Mouse (Mus musculus) cerebellum, adult 11-12 months (tissue): Measurements from ENCODE around the gene Atp2a2.
"Not testable (repeated sequence)": the region's sequence is repeated elsewhere in the genome, so short reads cannot be mapped to it uniquely, and the experiment has no call there.

ENCODE experiments used
- DNase-seq: peaks from one replicate; pipeline ENCODE4 v3.0.0; 2022

The Atp2a2 gene

DNA sequence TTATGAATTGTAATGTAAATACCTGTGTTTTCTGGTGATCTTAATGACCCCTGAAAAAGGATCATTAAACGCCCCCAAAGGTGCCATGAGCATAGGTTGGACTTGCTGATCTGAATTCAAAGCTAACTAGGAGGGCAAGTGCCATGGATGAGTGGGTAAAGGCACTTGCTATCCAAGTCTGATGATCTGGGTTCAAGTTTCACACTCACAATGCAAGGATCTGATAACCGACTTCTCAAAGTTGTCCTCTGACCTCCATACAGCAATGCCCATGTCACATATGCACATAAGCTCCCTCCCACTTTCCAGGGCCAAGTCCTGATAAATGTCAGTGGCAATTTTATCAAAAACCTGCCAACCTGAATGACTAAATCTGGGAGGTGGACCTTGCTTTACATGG, 9.0 kb downstream of the Atp2a2 start:
- DNase-seq: no peak

DNA sequence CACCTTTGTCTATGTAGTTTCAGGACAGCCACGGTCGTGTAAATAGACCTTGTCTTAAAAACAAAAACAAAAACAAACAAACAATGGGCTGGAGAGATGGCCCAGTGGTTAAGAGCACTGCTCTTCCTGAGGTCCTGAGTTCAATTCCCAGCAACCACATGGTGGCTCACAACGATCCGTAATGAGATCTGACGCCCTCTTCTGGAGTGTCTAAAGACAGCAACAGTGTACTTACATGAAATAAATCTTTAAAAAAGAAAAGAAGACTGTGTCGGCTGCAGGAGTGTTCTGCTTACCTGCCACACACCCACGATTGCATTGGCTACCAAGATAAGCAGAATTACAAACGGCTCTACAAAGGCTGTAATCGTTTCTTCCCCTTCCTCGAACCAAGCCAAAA, 10.6 kb downstream of the Atp2a2 start:
- no peak for DNase-seq

DNA sequence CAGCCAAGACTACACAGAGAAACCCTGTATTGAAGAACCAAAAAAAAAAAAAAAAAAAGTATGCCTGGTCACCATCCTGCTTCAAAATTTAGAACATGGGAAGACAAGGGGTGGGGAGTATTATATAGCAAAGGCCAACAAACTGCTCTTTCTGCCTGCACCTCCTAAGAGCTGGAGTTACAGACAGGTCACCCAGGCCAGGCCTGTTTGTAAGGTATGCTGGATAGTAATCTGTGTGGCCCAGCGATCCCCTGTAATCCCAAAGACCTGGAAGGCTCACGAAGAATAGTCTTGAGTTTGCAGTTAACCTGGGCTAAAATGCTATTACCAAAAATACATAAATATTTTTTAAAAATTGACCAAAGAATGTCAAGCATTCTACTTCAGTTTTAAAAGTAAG, 11.9 kb downstream of the Atp2a2 start:
- DNase-seq: no peak

DNA sequence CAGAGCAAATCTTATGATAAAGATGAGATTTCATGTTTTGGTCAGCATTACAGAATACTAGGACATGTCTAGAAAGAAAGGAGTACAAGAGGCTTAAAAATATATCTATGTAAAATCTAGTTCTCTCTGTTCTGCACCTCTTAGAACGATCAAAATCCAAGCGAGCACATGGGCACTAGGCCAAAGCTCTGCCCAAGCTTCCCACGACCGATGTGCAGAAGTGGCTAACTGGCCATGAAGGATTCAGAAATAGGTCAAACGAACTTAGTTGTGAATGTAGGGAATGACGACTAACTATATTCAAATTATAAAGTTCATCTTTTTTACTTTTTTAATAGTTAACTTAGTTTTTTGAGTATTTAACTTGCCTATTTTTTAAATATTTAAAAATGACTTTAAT, 14.2 kb downstream of the Atp2a2 start:
- no peak for DNase-seq

DNA sequence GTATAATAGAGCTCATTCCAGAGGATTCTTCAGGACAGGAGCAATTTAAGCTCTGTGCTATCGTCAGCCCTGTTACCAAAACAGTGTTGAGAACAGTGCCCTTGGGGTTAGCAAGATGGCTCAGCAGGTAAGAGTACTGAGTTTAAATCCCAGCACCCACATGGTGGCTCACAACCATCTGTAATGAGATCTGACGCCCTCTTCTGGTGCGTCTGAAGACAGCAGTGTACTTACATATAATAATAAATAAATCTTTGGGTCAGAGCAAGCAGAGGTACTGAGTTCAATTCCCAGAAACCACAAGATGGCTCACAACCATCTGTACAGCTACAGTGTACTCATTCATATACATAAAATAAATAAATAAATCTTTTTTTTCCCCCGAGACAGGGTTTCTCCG, 15.8 kb downstream of the Atp2a2 start:
- DNase-seq: not testable (repeated sequence)

DNA sequence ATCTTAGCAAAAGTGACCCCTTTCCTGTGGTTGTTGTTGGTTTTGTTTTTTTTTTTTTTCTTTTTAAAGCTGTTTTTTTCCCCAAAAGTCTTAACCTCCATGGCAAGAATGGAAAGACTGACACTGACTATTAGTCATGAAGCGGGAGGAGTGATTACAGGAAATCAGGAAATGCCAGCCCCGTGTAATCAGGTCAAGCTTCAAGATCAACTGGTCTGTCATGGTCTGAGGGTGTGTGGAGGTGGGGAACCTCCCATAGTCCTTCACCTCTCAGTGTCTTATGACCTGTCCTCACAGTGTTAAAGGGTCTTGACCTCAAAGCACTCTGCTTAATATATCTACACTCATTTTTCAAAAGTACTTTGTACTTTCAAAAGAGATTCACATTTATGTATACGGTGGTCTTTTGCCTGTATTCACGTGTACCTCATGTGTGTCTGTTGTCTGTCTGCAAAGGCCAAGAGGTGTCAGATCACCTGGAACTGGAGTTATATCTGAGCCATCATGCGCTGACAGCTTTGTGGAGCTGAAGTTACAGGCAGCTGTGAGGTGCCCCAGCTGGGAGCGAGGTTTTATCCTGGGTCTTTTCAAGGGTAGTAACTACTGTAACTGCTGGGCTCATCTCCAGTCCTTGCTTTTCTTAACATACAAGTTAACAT, 19.2 kb downstream of the Atp2a2 start:
- DNase-seq: no peak

DNA sequence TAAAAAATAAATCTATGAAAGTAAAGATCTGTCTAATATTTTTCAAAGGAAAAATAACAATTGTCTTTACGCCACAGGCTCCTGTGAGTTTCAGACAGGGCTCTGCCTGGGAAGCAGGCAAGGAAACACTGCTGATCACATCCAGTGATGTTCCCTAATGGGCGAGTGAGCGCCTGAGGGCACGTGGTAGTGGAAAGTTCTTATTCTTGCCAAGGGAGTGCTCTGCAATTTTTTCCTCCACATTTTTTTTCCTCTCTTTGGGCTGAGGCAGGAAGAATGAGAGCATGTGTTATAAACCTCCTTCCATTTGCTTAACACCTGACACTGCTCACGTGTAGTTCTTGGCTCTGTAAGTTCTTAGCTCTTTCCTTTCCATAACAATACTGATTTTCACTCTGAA, 20.2 kb downstream of the Atp2a2 start:
- DNase-seq: no peak

DNA sequence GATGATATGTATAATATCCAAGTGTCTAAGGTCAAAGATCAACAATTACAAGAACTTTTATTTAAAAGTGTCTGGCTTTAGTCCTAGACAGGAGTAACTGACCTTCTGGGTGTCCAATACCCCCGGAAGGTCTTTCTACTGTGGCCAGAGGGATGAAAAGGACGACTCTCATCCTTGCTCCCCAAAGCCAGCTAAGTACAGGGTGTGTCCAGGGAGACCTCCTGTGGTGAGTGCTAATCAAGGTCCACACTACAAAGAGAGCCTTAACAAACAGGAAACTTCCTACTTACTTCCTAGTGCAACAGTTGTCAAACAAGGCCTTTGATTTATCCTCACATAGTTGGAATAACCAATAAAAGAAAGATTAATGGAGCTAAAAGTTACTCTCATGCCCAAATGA, 22.9 kb downstream of the Atp2a2 start:
- no peak for DNase-seq

DNA sequence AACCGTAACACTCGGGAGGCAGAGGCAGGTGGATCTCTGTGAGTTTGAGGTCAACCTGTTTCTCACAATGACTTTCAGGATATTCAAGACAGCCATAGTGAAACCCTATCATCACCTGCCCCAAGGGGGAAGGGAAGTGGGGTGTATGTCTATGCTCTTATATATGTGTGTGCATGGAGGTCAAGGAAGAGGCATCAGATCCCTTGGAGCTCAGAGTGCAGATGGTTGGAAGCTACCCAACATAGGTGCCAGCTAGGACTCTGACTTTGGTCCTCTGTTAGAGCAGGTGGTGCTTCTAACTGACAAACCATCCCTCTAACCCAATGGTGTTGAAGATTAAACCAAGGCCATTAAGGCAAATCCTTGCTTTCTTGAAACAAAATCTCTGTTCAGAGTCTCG, 24.5 kb downstream of the Atp2a2 start:
- no peak for DNase-seq

DNA sequence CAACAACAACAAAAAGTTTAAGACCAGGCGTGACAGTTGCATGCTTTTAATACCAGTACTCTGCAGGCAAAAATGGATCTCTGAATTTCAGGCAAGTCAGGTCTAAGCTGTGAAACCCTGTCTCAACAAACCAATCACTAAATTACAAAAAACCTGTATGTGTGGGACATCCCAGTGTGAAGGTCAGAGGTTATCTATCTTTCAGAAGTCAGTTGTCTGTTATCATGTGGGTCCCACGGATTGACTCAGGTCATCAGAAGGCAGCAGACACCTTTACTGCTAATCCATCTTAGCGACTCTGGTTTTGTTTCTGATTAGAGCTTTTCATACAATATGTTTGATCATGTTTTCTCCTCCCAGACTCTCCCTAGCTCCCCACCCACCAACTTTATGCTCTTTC, 25.9 kb downstream of the Atp2a2 start:
- DNase-seq: no peak

DNA sequence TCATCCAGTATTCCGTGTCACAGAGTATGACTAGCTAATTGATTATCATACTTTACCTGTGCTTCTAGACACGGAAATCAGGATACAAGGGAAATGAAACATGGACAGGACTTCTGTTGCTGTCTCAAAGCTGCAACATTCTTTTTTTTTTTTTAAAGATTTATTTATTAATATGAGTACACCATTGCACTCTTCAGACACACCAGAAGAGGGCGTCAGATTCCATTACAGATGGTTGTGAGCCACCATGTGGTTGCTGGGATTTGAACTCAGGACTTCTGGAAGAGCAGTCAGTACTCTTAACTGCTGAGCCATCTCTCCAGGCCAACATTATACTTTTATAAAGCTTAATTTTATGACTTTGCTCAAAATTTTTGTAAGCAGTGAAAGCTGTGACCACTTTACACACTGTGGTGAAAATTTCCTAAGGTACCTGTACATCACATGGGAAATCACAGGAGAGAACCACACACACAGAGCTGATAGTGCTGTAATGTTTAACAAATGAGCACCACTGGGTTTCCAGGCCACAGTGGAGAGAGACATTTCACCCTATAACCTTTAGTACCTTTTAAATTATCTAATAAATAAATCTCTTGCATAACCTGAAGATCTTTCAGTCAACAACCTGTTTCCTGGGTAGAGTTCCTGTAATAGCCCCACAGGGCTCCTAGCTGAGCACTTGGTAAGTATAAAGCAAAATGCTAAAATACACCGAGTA, 27.2 kb downstream of the Atp2a2 start:
- no peak for DNase-seq

DNA sequence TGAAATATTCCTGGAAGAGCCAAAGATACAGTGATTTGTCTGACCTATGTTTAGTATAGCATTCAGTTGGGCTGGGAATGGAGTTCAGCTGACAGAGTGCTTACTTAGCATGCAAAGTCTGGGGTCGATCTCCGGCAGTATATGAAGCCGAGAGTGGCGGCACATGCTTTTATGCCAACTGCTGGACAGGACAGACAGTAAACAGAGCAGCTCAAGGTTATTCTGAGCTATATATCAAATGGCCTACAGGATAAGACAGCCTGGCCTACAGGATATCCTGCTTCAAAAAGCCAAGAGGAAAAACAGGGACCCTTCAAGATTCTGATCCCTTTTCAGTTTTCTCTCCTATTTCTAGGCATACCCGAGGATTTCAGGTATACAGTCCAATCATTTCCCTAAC, 30.4 kb downstream of the Atp2a2 start:
- no peak for DNase-seq

DNA sequence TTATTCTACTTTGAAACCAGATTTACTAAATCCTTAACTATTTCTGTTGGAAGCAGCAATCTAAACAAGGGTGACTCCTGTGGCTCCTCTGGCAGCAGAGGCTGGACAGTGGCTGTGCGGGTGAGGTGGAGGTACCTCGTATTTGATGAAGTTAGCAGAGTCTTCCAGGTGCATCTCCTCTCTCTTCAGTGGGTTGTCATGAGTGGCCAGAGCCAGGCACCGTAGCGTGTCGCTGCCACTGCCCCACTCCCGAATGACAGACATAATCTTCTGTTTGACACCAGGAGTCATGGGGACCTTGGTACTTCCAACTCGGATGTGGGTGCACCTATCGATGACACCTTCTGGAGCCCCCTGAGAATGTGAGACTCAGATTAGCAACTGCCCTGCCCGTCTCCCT, 40.6 kb downstream of the Atp2a2 start:
- DNase-seq: no peak

DNA sequence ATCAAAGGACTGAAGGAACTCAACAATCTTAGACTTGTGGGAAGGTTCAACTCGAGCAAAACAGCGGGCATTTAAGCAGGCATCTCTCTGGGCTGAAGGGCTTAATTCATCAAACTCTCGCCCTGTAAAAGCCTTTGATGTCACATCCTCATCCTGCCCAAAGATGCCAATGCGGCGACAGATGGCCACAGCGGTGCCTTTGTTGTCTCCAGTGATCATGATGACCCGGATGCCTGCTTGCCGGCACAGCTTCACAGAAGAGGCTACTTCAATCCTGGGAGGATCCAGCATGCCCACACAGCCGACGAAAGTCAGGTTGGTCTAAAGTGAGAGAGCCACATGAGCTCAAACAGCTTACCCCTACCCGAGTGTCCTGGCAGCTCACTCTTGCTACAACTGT, 41.4 kb downstream of the Atp2a2 start:
- DNase-seq: peak; percentile 76

DNA sequence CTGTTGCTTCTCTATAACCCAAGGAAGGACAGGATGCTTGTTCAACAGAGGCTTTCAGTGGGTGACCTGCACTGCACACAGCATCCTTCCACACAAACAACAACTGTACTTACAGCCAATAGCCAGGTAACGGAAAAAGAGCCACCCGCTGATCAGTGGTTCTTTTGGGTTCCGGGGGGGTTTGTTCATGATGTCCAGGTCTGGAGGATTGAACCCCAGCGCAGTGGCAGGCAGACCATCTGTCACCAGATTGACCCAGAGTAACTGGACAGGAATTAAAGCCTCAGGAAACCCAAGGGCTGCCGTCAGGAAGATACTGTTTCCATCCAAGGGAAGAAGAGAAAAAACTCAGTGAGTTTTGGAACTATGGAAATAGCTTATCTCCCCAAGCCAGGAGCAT, 42.7 kb downstream of the Atp2a2 start:
- DNase-seq: peak; percentile 72

DNA sequence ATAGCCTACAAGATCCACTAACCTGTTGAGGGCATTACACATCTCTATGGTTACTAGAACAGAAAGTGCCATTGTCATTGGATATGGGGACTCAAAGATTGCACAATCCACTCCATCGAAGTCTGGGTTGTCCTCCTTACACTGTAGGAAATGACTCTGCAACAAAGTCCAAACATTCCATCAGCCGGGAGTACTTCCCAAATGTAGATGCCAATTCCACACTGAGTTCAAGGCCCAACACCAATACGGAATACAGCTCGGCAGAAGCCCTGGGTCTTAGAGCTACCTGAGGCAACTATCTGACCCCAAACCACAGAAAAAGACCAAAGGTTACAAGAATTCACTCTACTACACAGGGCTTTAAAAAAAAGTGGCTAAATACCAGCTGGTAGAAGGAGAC, 44.0 kb downstream of the Atp2a2 start:
- no peak for DNase-seq

DNA sequence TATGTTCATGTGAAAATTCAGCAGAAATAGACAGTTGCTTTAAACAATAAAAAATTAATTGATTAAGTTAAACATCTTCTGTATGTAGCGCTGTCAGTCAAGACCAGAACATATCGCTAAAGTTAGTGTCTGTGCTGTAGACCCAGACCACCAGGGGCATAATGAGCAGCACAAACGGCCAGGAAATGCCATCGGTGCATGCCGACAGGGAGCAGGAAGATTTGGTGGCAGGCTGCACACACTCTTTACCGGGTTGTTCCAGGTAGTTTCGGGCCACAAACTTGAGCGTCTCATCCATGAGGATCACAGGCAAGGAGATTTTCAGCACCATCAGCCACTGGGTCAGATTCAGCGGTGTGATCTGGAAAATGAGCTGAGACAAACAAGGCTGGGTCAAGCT, 45.0 kb downstream of the Atp2a2 start:
- not testable (repeated sequence) for DNase-seq

DNA sequence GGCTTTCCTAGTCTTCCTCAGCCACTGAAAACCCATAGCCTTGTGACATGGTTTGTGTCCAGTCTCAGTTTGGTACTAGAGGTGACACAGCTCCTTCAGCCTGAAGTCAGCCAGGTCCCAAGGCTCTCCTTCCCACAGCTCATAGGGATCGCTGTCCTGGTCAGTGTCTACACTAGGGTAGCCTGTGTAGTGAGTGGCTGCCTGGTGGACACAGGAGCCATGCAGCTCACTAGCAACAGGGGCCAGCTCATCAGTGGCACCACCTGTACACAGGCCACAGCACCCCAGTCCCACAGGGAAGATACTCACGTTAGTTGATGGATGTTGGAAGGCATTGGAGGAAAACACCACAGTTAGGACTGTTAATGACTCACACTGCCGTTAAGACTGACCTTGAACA, 46.4 kb downstream of the Atp2a2 start:
- DNase-seq: no peak

DNA sequence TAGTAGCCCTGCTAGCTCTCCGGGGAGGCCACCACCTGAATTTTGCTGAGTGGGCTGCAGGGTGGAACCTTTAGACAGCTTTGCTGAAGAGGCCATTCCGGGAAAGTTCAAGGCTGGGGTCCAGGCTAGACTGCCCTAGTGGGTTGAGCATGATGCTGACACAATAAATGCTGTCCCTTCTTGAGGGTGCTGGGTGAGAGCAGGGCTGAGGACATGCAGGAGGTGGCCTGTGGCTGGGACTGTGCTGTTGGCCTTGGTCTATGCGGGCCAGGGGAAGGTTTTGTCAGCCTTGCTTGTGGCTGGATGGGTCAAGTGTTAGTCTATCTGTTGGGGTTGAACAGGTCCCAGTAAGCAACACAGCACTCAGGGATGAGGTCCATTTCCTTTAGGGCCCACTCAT, 47.1 kb downstream of the Atp2a2 start:
- DNase-seq: no peak

DNA sequence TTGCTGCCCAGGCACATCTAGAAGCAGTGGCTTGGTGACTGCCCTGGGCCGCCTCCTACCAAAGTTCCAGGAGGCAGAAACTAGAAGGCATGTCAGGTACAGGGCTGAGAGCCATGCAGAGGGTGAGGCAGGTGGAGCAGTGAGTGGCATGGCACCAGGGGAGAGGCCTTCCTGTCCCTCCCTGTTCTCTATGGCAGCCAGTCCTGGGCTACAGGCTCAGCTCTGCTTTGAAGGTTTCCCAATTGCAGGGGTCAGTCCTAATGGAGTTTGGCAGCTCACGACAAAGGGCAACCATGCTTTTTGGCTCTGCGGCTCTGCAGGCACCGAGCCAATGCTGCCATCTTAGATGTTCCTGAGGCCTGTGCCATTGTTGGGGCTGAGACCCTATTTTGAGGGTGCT, 47.6 kb downstream of the Atp2a2 start:
- no peak for DNase-seq

DNA sequence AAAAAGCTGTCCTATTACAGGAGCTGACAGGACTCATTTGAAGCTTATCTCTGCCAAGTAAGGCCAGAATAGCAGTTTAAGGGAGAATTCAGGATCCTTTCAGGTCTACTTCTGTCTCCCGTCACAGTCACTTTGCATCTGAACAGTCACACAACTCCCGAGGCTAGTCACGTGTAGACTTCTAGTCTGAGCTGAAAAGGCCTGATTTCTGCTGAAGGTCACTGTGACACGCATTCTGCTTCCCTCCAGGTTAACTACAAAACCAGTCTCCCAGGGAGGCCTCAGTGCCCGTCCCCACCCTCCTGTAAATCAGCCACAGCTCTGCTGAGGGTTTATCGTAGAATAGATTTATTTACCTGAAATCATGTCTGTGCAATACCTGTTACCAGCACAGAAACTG, 48.8 kb downstream of the Atp2a2 start:
- no peak for DNase-seq

DNA sequence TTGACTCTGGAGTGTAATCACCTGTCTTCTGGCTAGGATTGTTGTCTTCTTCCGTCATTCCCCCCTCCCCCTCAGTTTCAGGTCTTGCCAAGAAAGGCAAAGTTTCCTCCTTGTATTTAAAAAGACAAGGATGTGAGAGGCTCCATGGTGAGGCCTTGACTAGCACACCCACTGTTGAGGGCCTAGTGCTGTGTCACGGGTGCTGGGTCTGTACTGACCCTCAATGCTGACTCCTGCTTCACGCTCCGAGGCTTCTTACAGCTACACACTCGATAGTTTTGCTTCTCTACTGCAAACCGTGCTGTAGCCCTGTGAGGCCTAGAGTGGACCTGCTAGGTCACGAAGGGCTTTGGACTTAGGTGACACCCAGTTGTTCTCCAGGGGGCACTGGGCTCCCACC, 49.8 kb downstream of the Atp2a2 start:
- no peak for DNase-seq

DNA sequence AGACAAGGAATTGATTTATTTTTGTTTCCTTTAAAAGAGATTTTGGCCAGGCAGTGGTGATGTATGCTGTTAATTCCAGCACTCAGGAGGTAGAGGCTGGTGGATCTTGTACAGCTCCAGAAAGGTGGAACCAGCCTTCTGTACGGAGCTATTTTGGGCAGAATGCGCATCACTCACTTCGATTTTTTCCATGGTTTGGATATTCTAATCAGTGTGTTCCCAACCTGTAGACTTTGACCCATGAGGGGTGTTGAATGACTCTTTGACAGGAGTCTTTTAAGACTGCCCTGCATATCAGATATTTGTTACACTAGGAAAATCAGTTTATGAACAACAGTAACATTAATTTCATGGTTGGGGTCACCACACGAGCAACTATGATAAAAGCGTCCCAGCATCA, 50.7 kb downstream of the Atp2a2 start:
- no peak for DNase-seq

DNA sequence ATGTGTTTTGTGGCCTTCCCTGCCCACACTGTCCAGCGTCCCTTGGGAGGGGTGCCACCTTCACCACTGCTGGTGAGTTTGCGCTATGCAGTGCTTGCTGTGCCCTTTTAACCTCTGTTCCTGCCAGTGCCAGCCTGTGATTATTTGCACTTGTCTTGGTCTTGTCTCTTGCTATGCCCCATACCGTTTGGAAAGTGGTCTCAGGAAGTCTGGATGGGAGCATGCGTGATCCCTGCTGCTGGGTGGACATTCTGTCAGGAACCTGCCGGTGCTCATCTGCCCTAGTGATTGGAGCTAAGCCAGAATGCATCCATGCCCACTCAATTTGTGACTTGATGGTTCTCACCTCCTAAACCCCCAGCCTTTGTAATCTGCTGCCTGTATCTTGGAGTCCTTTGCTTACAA, 51.1 kb downstream of the Atp2a2 start:
- no peak for DNase-seq

DNA sequence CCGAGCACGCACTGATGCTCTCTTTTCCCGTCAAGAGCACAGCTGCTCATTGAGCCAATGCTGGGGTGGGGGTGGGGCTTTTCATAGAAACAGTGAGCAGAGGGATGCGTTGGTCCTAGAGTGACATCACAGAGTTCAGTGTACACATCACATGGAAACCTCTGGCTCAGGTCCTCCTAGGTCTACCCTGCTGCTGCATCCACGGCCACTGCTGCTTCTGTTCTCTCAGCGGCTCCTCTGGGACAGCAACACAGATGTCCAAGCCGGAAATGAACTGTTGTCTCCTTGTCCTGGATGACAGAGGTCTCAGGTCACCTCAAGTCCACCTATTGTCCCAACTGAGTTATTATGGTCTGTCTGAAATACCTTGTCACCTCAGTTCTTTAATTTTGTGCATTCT, 52.1 kb downstream of the Atp2a2 start:
- DNase-seq: no peak
